In the genomic region with DNA sequence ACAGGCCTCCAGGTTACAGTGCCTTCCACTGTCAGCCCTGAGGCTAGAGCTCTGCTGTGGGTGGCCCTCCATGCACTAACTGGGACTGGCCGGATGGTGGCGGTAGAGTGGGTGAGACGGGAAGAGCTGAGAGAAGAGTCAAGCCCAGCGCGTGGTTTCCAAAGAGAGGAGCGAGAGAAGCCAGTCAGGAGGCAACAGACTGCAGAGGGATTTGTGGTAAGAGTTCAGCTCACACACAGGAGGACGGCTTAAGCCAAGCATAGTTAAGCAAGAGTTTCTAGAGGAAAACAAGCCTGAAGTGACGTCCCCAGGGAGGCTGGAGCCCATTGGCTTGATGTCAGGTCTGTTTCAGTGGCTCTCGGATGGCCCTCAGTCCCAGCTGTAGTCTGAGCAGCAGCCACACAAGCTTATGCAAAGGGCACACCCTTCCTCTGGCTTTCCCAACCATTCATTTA, we compare ENCODE assay signal across 8 mouse cellular contexts.
DNase-seq lines count a peak whose midpoint lies in the region; ATAC-seq and TF ChIP-seq lines count a peak whose summit lies in the region.

No protein-coding gene starts in this region.

- TF ChIP-seq CTCF in E14TG2a.4 (conservative IDR thresholded peaks at IDR 0.05; ENCODE audit: low read length), result peak; percentile 95
- TF ChIP-seq CTCF in stomach, postnatal 0 days (IDR thresholded peaks at IDR 0.05; ENCODE audit: low read depth), result peak; percentile 98

- no peak overlapping the region for H3K27ac ChIP-seq in forebrain, embryonic 13.5 days
- no peak overlapping the region for H3K27ac ChIP-seq in liver, embryonic 15.5 days (replicated peaks)
- no peak overlapping the region for H3K27ac ChIP-seq in neural tube, embryonic 12.5 days
- peak overlapping the region; percentile 40 for H3K27ac ChIP-seq in stomach, postnatal 0 days (replicated peaks)

- 3% methylated on average over 9 of the region's 9 CpGs for WGBS in forebrain, embryonic 13.5 days
- 3% methylated on average over 9 of the region's 9 CpGs for WGBS in liver, embryonic 15.5 days (ENCODE audit: insufficient replicate concordance)
- 6% methylated on average over 9 of the region's 9 CpGs for WGBS in neural tube, embryonic 12.5 days
- WGBS in stomach, postnatal 0 days, result 4% methylated on average over 9 of the region's 9 CpGs

- H3K27me3 ChIP-seq in E14TG2a.4 (ENCODE audit: insufficient read depth, low read length), result no peaks in the 10 kb centered on the region
- no peaks in the 10 kb centered on the region for H3K27me3 ChIP-seq in forebrain, embryonic 13.5 days
- no peaks in the 10 kb centered on the region; the same call in 1 of the 2 replicates for H3K27me3 ChIP-seq in liver, embryonic 15.5 days
- H3K27me3 ChIP-seq in neural tube, embryonic 12.5 days (replicated peaks), result no peaks in the 10 kb centered on the region
- H3K27me3 ChIP-seq in stomach, postnatal 0 days (ENCODE audit: control insufficient read depth, insufficient read depth, low read length), result no peaks in the 10 kb centered on the region

- H3K9me3 ChIP-seq in E14TG2a.4 (ENCODE audit: low read length), result no peaks in the 10 kb centered on the region
- no peaks in the 10 kb centered on the region for H3K9me3 ChIP-seq in forebrain, embryonic 13.5 days (replicated peaks)
- H3K9me3 ChIP-seq in liver, embryonic 15.5 days (replicated peaks), result no peaks in the 10 kb centered on the region
- no peaks in the 10 kb centered on the region for H3K9me3 ChIP-seq in neural tube, embryonic 12.5 days
- no peaks in the 10 kb centered on the region for H3K9me3 ChIP-seq in stomach, postnatal 0 days (ENCODE audit: control insufficient read depth, low read length)

- TF ChIP-seq EP300 in stomach, postnatal 0 days (optimal IDR thresholded peaks at IDR 0.05), result no peak

- peak; percentile 79 for ATAC-seq in forebrain, embryonic 13.5 days
- ATAC-seq in liver, embryonic 15.5 days (ENCODE audit: insufficient read depth), result peak; percentile 48
- ATAC-seq in neural tube, embryonic 12.5 days (ENCODE audit: low FRiP score, low read depth), result peak; percentile 68
- peak; percentile 66 for ATAC-seq in stomach, postnatal 0 days (ENCODE audit: low FRiP score, low TSS enrichment)

- intact Hi-C loops in heart, postnatal 10 days (cut with DNase I), result loop anchor here (2.0 to 5.0 kb wide), 3 partner anchors 72 to 208 kb away; no protein-coding TSS in a partner anchor

- H3K4me3 ChIP-seq in E14TG2a.4 (replicated peaks; ENCODE audit: low read length), result peak overlapping the region; percentile 58
- H3K4me3 ChIP-seq in forebrain, embryonic 13.5 days, result no peak overlapping the region
- no peak overlapping the region for H3K4me3 ChIP-seq in liver, embryonic 15.5 days (replicated peaks)
- no peak overlapping the region for H3K4me3 ChIP-seq in neural tube, embryonic 12.5 days
- H3K4me3 ChIP-seq in stomach, postnatal 0 days (ENCODE audit: low read depth, low read length), result no peak overlapping the region

- H3K4me2 ChIP-seq in forebrain, embryonic 13.5 days, result peak overlapping the region; percentile 48
- H3K4me2 ChIP-seq in liver, embryonic 15.5 days, result peak overlapping the region; percentile 43
- H3K4me2 ChIP-seq in neural tube, embryonic 12.5 days (replicated peaks), result peak overlapping the region; percentile 44
- peak overlapping the region; percentile 36; the same call in 1 of the 2 replicates for H3K4me2 ChIP-seq in stomach, postnatal 0 days (replicated peaks; ENCODE audit: low read depth)

- H3K36me3 ChIP-seq in E14TG2a.4 (ENCODE audit: insufficient read depth, low read length), result no peaks in the 10 kb centered on the region
- no peaks in the 10 kb centered on the region for H3K36me3 ChIP-seq in forebrain, embryonic 13.5 days (ENCODE audit: poor library complexity, severe bottlenecking)
- H3K36me3 ChIP-seq in liver, embryonic 15.5 days (replicated peaks), result no peaks in the 10 kb centered on the region
- no peaks in the 10 kb centered on the region for H3K36me3 ChIP-seq in neural tube, embryonic 12.5 days
- H3K36me3 ChIP-seq in stomach, postnatal 0 days (ENCODE audit: control insufficient read depth, insufficient read depth, low read length), result no peaks in the 10 kb centered on the region

- H3K4me1 ChIP-seq in E14TG2a.4 (replicated peaks; ENCODE audit: low read depth, low read length), result peaks cover 57% of the 10 kb centered on the region
- peaks cover 17% of the 10 kb centered on the region for H3K4me1 ChIP-seq in forebrain, embryonic 13.5 days
- peaks cover 19% of the 10 kb centered on the region for H3K4me1 ChIP-seq in liver, embryonic 15.5 days (replicated peaks)
- peaks cover 11% of the 10 kb centered on the region for H3K4me1 ChIP-seq in neural tube, embryonic 12.5 days
- peaks cover 2% of the 10 kb centered on the region; the same call in 1 of the 2 replicates for H3K4me1 ChIP-seq in stomach, postnatal 0 days (replicated peaks; ENCODE audit: control insufficient read depth, insufficient read depth)

- peak overlapping the region; percentile 18; the same call in 1 of the 2 replicates for H3K9ac ChIP-seq in forebrain, embryonic 13.5 days
- H3K9ac ChIP-seq in liver, embryonic 15.5 days, result no peak overlapping the region
- no peak overlapping the region for H3K9ac ChIP-seq in neural tube, embryonic 12.5 days
- H3K9ac ChIP-seq in stomach, postnatal 0 days (ENCODE audit: low read length), result no peak overlapping the region

- DNase-seq in c-Kit-positive CD71-positive TER-119-positive erythroid progenitor cells, embryonic 14.5 days (ENCODE audit: low spot score), result peak; percentile 65
- DNase-seq in heart, postnatal 10 days, result peak; percentile 95 to 97
- peak; percentile 94 to 95 for DNase-seq in kidney, postnatal 4 days
- peak; percentile 90 for DNase-seq in stomach, postnatal 0 days (ENCODE audit: low spot score)
